Mouse (Mus musculus) neural tube, embryonic 15.5 days (tissue): Measurements from ENCODE around the gene Tsku. TPM values are rescaled to one million over a fixed set of nuclear protein-coding genes. Genes with fewer than 3 reads are reported as not detected.
A peak's percentile ranks its signal among the peaks of the same experiment; 100 is the strongest.

Experiments
- ATAC-seq: fragments of 200-750 bp; cut with Nextera tagmentation; 2 replicates; pipeline ENCODE4 v1.8.0; 2017; ENCODE audit warnings: mild to moderate bottlenecking, moderate TSS enrichment, moderate library complexity; ENCODE audit not compliant: low FRiP score
- H3K27ac ChIP-seq: fragments of 300-500 bp; sonication (generic); replicated peaks from 2 replicates; pipeline ENCODE4 v1.5.1; 2015; ENCODE audit warnings: mild to moderate bottlenecking, inconsistent platforms
- H3K27me3 ChIP-seq: fragments of 300-500 bp; sonication (generic); replicated peaks from 2 replicates; pipeline ENCODE4 v1.6.1; 2015; ENCODE audit warnings: inconsistent platforms
- H3K36me3 ChIP-seq: fragments of 300-500 bp; sonication (generic); 2 replicates; pipeline ENCODE4 v1.6.1; 2015; ENCODE audit warnings: inconsistent platforms
- H3K4me1 ChIP-seq: fragments of 300-500 bp; sonication (generic); 2 replicates; pipeline ENCODE4 v1.6.1; 2015; ENCODE audit warnings: inconsistent platforms
- H3K4me2 ChIP-seq: fragments of 300-500 bp; sonication (generic); 2 replicates; pipeline ENCODE4 v1.6.1; 2015; ENCODE audit warnings: inconsistent platforms, mild to moderate bottlenecking, moderate library complexity
- H3K4me3 ChIP-seq: fragments of 300-500 bp; sonication (generic); replicated peaks from 2 replicates; pipeline ENCODE4 v1.5.1; 2015; ENCODE audit warnings: mild to moderate bottlenecking, inconsistent platforms
- H3K9ac ChIP-seq: fragments of 300-500 bp; sonication (generic); replicated peaks from 2 replicates; pipeline ENCODE4 v1.6.1; 2015; ENCODE audit warnings: mild to moderate bottlenecking, inconsistent platforms
- H3K9me3 ChIP-seq: fragments of 300-500 bp; sonication (generic); replicated peaks from 2 replicates; pipeline ENCODE4 v1.6.1; 2016; ENCODE audit warnings: inconsistent platforms
- WGBS: fragments of 180-500 bp; shearing (Covaris S2); methylation state at CpG from one replicate; pipeline ENCODE4 v1.1.7; 2015; ENCODE audit warnings: mixed read lengths; 5-methylcytosine and 5-hydroxymethylcytosine counted together
- polyA plus RNA-seq: library from polyadenylated mRNA; unstranded; fragments of >200 nt; fragmentation: Nextera tagmentation; extraction: Ambion mirVana; gene quantifications from 2 replicates; pipeline ENCODE4 v1.2.1, GENCODE M21; 2015

Gene Tsku
- polyA plus RNA-seq, 1 experiment from 2014 or later = 7.1 TPM

DNA sequence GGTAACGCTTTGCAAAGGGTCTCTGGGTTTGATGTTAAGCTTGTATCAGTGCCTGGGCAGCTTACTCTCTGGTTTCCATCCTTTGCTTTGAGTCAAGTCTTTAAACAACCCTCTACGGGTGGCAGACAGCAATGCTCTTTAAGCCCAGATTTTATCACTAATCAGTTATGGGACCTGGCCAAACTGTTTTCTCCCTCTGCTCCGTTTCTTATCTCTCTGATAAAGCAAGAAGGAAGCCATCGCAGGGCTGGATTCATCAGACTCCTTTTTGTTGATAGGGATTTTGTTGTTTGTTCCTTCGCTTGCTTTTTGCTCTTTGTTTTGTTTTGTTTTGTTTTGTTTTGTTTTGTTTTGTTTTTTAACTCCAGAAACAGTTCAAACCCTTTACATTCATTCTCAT, 20.8 kb downstream of the Tsku start:
- 80% methylated on average over 5 of the region's 5 CpGs for WGBS
- Histone ChIP-seq H3K27me3 (peaks cover 4% of the 10 kb centered on the region), H3K4me3 (no peak overlapping the region), H3K9me3 (no peaks in the 10 kb centered on the region), H3K9ac (no peak overlapping the region), H3K27ac (no peak overlapping the region), H3K4me1 (0 out of 2 replicates have a peak, but pooled peaks cover 3% of the 10 kb centered on the region), H3K36me3 (no peaks in the 10 kb centered on the region), H3K4me2 (no peak overlapping the region)
- no peak for ATAC-seq

DNA sequence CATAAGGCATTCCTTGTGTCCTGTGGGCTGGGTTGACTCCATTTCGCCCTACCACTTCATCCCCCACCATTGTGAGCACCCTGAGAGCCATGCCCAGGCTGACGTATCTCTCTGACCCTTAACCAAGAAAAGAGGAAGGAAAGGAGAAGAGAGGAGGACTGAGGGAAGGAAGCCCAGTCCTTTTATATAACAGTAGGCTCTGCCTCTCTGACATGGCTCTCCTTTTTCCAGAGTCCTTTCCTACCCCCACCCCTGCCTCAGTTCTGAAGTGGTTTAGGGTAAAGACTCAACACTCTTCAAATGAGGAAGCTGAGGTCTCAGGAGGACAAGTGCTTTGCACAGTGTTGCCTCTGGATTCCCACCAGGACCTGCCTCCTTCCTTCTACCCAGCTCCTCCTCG, 27.1 kb downstream of the Tsku start:
- WGBS = 78% methylated on average over 3 of the region's 3 CpGs
- H3K4me3 ChIP-seq = no peak overlapping the region

DNA sequence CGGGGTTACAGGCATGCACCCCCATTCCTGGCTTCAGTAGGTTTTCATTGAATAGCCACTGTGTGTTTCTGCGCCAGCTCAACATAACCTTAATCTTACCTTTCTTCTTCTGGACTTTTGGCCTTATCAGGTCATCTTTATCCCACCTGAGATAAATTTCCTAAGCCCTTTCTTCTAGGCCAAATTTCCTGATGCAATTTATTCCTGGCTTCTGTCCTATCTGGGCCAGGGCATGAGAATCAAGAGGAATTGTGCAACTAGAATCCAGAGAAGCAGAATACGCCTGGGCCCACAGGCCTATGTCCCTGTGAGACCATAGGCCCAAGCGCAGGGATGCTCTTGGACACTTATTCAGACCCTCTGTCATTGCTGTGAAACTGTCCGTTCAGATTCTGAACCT, 27.6 kb downstream of the Tsku start:
- peaks cover 5% of the 10 kb centered on the region; the same call in 1 of the 2 replicates for H3K4me1 ChIP-seq
- ATAC-seq = no peak
- H3K4me3 ChIP-seq = no peak overlapping the region
- H3K9ac ChIP-seq = no peak overlapping the region
- no peaks in the 10 kb centered on the region for H3K27me3 ChIP-seq
- no peaks in the 10 kb centered on the region for H3K36me3 ChIP-seq
- WGBS = 97% methylated on average over 5 of the region's 5 CpGs
- no peak overlapping the region for H3K27ac ChIP-seq
- H3K4me2 ChIP-seq = no peak overlapping the region
- H3K9me3 ChIP-seq = no peaks in the 10 kb centered on the region

More for the DNA sequence above, 27.1 kb downstream of the Tsku start:
- no peaks in the 10 kb centered on the region for H3K9me3 ChIP-seq
- H3K9ac ChIP-seq = no peak overlapping the region
- no peak overlapping the region for H3K27ac ChIP-seq
- no peak overlapping the region for H3K4me2 ChIP-seq
- H3K27me3 ChIP-seq = no peaks in the 10 kb centered on the region
- no peak for ATAC-seq
- peaks cover 5% of the 10 kb centered on the region; the same call in 1 of the 2 replicates for H3K4me1 ChIP-seq
- H3K36me3 ChIP-seq = no peaks in the 10 kb centered on the region

DNA sequence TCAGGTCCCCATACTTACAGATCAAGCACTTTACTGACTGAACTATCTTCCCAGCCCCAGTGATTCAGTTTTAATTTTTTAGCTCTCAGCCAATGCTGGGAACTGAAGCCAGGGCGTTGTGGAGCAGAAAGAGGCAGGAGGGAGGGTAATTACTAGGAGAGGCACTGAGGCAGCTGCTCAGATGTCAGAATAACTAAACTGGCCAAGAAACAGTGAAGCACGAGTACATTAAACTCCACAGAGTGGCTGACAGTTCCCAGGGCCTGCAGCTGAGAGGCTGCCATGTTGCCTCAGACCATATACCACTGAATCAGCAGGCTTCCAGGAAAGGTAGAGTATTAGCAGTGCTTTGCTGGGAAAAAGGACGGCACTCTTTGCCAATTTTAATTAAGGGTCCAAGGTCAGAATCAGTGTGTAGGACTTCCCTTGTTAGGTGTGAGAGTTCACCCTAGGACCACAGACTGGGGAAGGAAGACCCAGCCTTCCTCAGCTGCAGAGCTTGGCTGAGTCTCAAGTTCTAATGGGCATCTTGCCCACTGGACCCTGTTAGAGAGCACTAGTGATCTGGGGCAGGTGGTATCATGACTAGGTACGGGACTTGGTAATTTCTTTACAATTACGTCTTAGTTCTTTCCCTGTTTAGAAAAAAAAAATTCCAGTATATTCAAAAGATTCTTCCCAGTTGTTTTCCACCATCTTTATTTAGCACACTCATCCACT, 28.3 kb downstream of the Tsku start:
- Histone ChIP-seq H3K4me1 (peaks cover 5% of the 10 kb centered on the region; the same call in 1 of the 2 replicates), H3K36me3 (no peaks in the 10 kb centered on the region), H3K27ac (no peak overlapping the region), H3K27me3 (no peaks in the 10 kb centered on the region), H3K9ac (no peak overlapping the region), H3K9me3 (no peaks in the 10 kb centered on the region), H3K4me2 (no peak overlapping the region), H3K4me3 (no peak overlapping the region)
- no peak for ATAC-seq
- 63% methylated on average over 5 of the region's 5 CpGs for WGBS

DNA sequence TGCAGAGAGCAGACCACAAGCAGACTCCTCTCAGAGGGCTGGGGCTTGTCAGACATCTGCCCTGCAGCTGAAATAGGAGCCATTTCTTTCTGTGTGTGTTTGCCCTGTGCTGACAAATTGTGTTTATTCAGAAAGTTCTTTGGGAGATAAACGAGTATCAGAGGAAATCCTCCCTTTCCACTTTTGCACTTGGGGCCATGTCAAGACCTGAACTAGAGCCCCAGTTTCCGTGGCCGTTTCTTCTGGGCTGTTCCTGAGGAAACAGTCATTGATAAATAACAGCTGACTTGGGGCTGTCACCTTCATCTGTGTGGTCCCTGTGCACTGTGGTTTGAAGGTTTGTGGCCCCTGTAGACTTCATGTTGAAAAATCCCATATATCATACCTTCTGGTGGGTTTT, 29.2 kb downstream of the Tsku start:
- Histone ChIP-seq H3K9me3 (no peaks in the 10 kb centered on the region), H3K4me1 (peaks cover 5% of the 10 kb centered on the region; the same call in 1 of the 2 replicates), H3K4me3 (no peak overlapping the region), H3K9ac (no peak overlapping the region), H3K27ac (no peak overlapping the region), H3K36me3 (no peaks in the 10 kb centered on the region), H3K4me2 (no peak overlapping the region), H3K27me3 (no peaks in the 10 kb centered on the region)
- no peak for ATAC-seq
- 80% methylated on average over 3 of the region's 3 CpGs for WGBS

DNA sequence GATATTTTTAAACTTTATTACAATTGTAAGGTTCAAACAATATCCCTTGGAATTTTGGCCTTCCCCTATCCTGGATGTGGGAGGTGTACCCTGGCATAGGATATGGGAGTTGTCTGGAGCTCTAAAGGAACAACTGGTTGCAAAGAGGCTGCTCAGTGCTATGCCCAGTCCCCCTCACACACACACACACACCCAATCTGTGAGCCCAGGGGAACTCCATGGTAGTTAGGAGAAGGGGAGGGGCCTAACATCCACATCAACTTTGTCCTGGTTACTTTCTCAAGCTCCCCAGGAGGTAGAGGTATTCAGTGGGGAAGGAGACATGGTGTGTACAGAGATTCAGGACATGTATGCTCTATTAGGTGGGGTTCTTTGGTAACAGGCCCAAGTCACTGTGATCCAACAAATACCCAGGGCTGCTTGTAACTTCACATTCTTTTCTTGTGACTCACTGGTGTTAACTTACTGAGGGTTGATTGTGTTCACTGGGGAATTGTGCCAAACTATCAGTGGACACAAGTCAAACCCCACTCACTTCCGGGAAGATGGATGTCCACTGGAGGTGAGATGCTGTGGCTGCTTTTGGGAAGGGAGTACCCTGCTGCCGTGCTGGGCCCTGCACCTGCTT, 30.6 kb downstream of the Tsku start:
- Histone ChIP-seq H3K4me1 (peaks cover 5% of the 10 kb centered on the region; the same call in 1 of the 2 replicates), H3K27me3 (no peaks in the 10 kb centered on the region), H3K4me2 (no peak overlapping the region), H3K4me3 (no peak overlapping the region), H3K9me3 (no peaks in the 10 kb centered on the region), H3K36me3 (no peaks in the 10 kb centered on the region), H3K27ac (no peak overlapping the region), H3K9ac (no peak overlapping the region)
- WGBS = 74% methylated on average over 2 of the region's 2 CpGs
- no peak; the same call in 1 of the 2 replicates for ATAC-seq

- WGBS = 69% methylated on average over 7 of the region's 7 CpGs
- Histone ChIP-seq H3K36me3 (no peaks in the 10 kb centered on the region), H3K27ac (no peak overlapping the region), H3K9ac (no peak overlapping the region), H3K9me3 (no peaks in the 10 kb centered on the region), H3K4me3 (no peak overlapping the region), H3K27me3 (no peaks in the 10 kb centered on the region), H3K4me1 (peaks cover 5% of the 10 kb centered on the region; the same call in 1 of the 2 replicates), H3K4me2 (no peak overlapping the region)
- no peak; the same call in 1 of the 2 replicates for ATAC-seq
Observed at GRCm38 (mm10) chr7:98329651-98330374, 31.3 kb downstream of the Tsku start.

GRCm38 (mm10) chr7:98328311-98328710, 32.8 kb downstream of the Tsku start:
- Histone ChIP-seq H3K9ac (no peak overlapping the region), H3K4me3 (no peak overlapping the region), H3K4me2 (no peak overlapping the region), H3K27me3 (no peaks in the 10 kb centered on the region), H3K27ac (no peak overlapping the region), H3K4me1 (peaks cover 9% of the 10 kb centered on the region), H3K9me3 (no peaks in the 10 kb centered on the region), H3K36me3 (no peaks in the 10 kb centered on the region)
- ATAC-seq = no peak
- 55% methylated on average over 2 of the region's 2 CpGs for WGBS

GRCm38 (mm10) chr7:98326051-98326450, 35.1 kb downstream of the Tsku start:
- Histone ChIP-seq H3K27ac (no peak overlapping the region), H3K9me3 (no peaks in the 10 kb centered on the region), H3K27me3 (no peaks in the 10 kb centered on the region), H3K4me1 (peaks cover 12% of the 10 kb centered on the region), H3K4me3 (no peak overlapping the region), H3K4me2 (no peak overlapping the region), H3K9ac (no peak overlapping the region), H3K36me3 (no peaks in the 10 kb centered on the region)
- ATAC-seq = no peak
- 87% methylated on average over 7 of the region's 7 CpGs for WGBS

GRCm38 (mm10) chr7:98324228-98324627, 36.9 kb downstream of the Tsku start:
- no peaks in the 10 kb centered on the region for H3K27me3 ChIP-seq
- no peaks in the 10 kb centered on the region for H3K9me3 ChIP-seq
- no peak overlapping the region for H3K27ac ChIP-seq
- ATAC-seq = no peak
- H3K4me3 ChIP-seq = no peak overlapping the region
- H3K36me3 ChIP-seq = no peaks in the 10 kb centered on the region
- H3K9ac ChIP-seq = no peak overlapping the region
- peaks cover 7% of the 10 kb centered on the region for H3K4me1 ChIP-seq
- 79% methylated on average over 1 of the region's 1 CpGs for WGBS
- no peak overlapping the region for H3K4me2 ChIP-seq

- ATAC-seq = peak; percentile 69; the same call in 1 of the 2 replicates
- Histone ChIP-seq H3K27ac (no peak overlapping the region), H3K27me3 (no peaks in the 10 kb centered on the region), H3K9ac (no peak overlapping the region), H3K9me3 (no peaks in the 10 kb centered on the region), H3K4me3 (no peak overlapping the region), H3K4me2 (no peak overlapping the region), H3K36me3 (no peaks in the 10 kb centered on the region), H3K4me1 (peaks cover 7% of the 10 kb centered on the region)
- WGBS = 26% methylated on average over 5 of the region's 5 CpGs
Observed at GRCm38 (mm10) chr7:98323288-98324019, 37.7 kb downstream of the Tsku start.
